Mouse (Mus musculus): ENCODE results near the gene B130006D01Rik. TPM values are rescaled to one million over a fixed set of nuclear protein-coding genes. Genes with fewer than 3 reads are reported as not detected.

The B130006D01Rik gene
- polyA plus RNA-seq, 1 experiment from 2014 or later = 1.1 TPM

- H3K9ac ChIP-seq (ENCODE audit: low read length) = no peak overlapping the region
- no peaks in the 10 kb centered on the region for H3K36me3 ChIP-seq (ENCODE audit: control insufficient read depth, insufficient read depth, low read length)
- no peaks in the 10 kb centered on the region for H3K27me3 ChIP-seq (ENCODE audit: control insufficient read depth, insufficient read depth, low read length)
- DNase-seq (ENCODE audit: low spot score, missing footprints) = peak; percentile 35
- no peak for ATAC-seq (ENCODE audit: low FRiP score)
- no peak overlapping the region for H3K4me3 ChIP-seq (ENCODE audit: low read depth, low read length)
- H3K4me2 ChIP-seq = no peak overlapping the region
- 84% methylated on average over 3 of the region's 3 CpGs for WGBS
- H3K9me3 ChIP-seq (ENCODE audit: control insufficient read depth, low read length) = no peaks in the 10 kb centered on the region
- H3K27ac ChIP-seq (ENCODE audit: low read depth, low read length) = no peak overlapping the region
- H3K4me1 ChIP-seq (ENCODE audit: control insufficient read depth, insufficient read depth, low read length) = no peaks in the 10 kb centered on the region
Measured at GRCm38 (mm10) chr11:95773264-95773663, 49.9 kb downstream of the B130006D01Rik start.

Other genes with a start within 250 kb of the B130006D01Rik start
- 0.20 and 0.37 TPM in 2 replicates for gene Nxph3, start 209.0 kb upstream of the B130006D01Rik start, polyA plus RNA-seq (2014; fragmentation: Nextera tagmentation; extraction: Ambion mirVana)
- gene Ngfr, start 135.9 kb upstream of the B130006D01Rik start, polyA plus RNA-seq (2014; fragmentation: Nextera tagmentation; extraction: Ambion mirVana) = 14.2 and 14.6 TPM in 2 replicates
- 195 TPM in 2 replicates for gene Phb, start 56.6 kb upstream of the B130006D01Rik start, polyA plus RNA-seq (2014; fragmentation: Nextera tagmentation; extraction: Ambion mirVana)
- 10.2 and 10.4 TPM in 2 replicates for gene Zfp652, start 10.9 kb upstream of the B130006D01Rik start, polyA plus RNA-seq (2014; fragmentation: Nextera tagmentation; extraction: Ambion mirVana)
- gene Phospho1, start 100.9 kb downstream of the B130006D01Rik start, polyA plus RNA-seq (2014; fragmentation: Nextera tagmentation; extraction: Ambion mirVana) = not detected in 2 replicates
- 4.9 and 5.6 TPM in 2 replicates for gene Gngt2, start 113.6 kb downstream of the B130006D01Rik start, polyA plus RNA-seq (2014; fragmentation: Nextera tagmentation; extraction: Ambion mirVana)
- 1.2 and 2.1 TPM in 2 replicates for gene Abi3, start 118.9 kb downstream of the B130006D01Rik start, polyA plus RNA-seq (2014; fragmentation: Nextera tagmentation; extraction: Ambion mirVana)
- 0.08 TPM in 1 of 2 replicates, not detected in the other for gene B4galnt2, start 191.3 kb downstream of the B130006D01Rik start, polyA plus RNA-seq (2014; fragmentation: Nextera tagmentation; extraction: Ambion mirVana)